Mouse (Mus musculus) embryo, embryonic 9.5 days (tissue): Measurements from ENCODE around the gene Ermard.

Source experiments
- DNase-seq: peaks from one replicate; pipeline ENCODE4 v3.0.0-alpha.2; 2017; ENCODE audit errors: extremely low spot score

Ermard gene

DNA sequence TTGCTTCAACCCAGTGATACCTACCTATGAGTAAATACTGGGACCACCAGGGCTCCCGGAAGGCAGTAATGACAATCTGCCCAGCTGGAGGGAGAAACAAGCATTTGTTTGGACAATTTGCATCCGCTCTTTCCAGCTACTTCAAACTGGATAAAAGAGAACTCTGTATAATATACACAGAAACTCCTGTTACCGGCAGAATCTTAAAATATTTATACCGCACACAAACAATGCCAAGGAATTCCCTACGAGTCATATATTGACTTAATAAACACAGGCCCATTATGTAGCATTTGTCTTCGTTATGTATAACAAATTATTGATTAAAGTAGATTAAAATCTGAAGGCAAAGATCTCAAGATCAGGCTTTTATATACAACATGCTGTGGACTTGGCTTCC lies 79.6 kb downstream of the Ermard start:
- no peak for DNase-seq

DNA sequence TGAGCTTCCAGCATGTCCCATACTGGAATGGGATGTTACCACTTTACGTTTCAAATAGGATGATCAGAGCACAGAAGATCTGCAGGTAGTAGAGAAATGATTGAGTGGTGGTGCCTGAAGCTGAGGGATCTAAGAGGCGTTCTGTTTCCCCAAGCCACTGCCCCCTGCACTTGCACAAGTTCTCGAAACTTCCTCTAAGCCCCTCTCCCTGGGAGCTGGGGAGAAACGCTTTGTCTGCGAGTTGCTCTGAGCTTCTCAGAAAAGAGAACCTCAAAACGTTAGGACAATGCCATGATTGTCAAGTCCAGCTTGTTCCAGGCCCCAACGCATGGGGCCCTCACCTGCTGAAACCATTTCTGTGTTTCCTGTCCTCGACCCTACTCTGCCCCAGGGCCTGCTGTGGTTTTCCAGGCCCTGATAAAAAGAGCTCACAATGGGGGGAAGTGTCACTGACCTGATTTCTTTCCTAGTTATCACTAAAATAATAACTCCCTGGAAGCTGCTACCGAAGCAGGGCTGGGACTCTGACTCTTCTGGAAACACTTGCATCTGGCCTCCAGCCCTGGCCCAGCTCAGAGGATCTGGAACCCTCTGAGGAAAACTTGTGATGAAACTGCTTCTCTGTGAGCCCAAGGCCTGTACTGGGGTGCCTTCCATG lies 88.8 kb downstream of the Ermard start:
- no peak for DNase-seq

DNA sequence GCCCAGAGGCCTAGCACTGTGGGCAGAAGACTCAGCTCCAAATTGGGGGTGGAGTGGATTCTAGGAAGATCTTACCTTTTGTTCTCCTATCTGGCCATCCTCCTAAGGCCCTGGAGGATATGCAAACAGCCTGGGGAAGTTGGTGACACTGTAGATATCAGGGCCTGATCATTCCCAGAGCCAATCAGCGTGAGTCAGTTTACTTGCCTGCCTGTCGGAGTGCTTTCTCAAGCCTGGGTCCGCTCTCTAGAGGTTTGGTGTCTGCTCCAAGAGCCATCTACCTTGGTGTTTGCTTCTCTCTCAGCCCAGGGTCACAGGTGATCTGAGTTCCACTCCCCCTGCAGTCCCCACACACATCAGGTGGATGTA lies 89.3 kb downstream of the Ermard start:
- DNase-seq: no peak

DNA sequence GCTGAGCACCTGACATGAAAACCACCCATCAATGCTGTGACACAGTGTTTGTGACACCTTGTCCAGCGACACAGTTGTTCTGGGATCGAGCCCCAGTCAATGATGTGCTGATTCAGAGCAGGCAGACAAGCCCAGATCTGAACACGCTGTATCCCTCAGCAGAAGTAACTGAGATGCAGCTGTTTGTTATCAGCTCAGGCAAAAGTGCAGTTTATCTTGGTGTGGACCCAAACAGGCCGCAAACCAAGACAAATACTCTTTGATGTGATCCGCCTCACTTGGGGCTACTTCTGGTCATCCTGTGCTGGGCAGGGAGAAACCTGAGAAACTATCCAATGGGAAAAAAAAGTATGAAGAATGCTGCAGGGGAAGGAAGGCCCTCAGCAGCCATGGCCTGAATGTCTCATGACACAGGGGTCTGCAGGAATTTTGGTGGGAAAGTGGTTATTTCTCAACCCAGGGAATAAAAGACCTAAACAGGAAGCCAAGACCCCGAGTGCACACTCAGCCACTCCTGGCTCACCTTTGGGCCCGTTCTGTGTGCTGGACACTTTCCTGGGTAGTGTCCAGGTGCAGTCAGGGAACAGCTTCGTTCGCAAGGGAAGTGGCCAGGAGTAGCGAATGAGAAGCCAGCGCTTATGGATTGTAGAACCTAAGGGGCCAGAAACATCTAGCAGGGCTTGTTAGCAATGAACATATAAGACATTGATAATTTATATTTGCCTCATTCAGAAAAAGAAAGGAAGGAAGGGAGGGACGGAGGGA lies 94.1 kb downstream of the Ermard start:
- no peak for DNase-seq

DNA sequence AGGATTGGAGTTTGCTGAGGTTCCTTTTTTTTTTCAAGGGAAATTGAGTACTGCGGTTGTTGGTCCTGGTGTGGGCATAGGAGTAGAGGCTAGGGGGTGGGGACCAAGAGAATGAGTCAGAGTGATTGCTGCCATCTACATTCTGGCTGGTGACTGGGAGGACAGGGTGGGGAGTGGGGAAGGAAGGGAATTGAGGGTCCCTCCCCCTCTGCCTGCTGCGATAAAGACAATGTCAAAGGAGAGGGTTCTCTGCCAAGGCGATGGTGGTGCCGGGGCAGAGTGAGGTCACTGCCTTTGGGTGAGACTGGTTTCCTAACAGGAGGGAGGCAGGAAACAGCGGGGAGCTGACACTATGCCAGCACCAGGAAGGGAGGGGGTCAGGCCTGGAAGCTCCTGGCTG lies 96.4 kb downstream of the Ermard start:
- DNase-seq: no peak
